Mouse (Mus musculus): ENCODE results near the gene Vmn1r17. TPM values are rescaled to one million over a fixed set of nuclear protein-coding genes. Genes with fewer than 3 reads are reported as not detected.

The Vmn1r17 gene
- polyA plus RNA-seq (2012; rRNA removed) = not detected in 2 replicates

GRCm38 (mm10) chr6:57363627-57364026 is at the start of gene Vmn1r17:
Gene Vmn1r17, minus strand, starts transcription at chr6:57363727.

DNA sequence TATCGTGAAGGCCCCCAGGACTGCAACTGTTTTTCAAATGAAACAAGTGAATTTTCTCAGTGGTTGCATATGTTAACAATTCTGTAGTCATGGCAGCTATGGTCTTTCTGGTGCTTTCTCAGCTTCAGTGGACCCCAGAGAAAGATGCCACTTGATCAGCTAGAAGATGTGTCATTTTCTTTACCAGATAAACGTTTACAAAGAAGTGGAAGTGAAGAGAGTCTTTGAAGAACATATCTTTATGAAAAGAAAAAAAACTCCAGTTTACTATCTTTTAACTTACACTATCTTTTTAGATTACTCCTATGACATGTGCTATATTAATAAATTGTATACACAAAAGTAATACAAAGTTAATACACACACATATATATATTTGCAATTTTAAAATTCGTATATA is 40.0 kb upstream of the Vmn1r17 start, which contains the start of gene Vmn1r19:
Vmn1r19 (plus strand) TSS at position 301 of the 400 bp plus-strand sequence.

DNA sequence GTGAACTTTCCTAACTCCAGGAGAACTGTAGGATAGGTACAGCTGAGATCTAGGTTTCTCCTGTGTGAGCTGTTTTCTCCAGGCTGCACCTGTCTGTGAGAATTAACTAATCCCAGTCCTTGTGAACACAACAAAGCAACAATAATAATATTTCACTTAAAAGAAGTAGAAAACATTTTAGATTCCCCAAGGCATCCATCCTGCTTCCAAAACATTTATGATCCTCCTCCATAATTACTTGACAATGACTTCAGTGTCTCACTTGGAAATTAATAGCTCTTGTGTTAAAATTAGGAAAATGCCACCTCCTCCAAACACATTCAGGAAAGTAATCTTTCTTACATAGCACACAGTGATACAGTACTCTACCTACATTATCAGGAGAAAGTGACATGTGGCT is 32.2 kb upstream of the Vmn1r17 start, which contains the start of gene Vmn1r18:
Vmn1r18 (minus strand) TSS at position 101 of the 400 bp plus-strand sequence.

DNA sequence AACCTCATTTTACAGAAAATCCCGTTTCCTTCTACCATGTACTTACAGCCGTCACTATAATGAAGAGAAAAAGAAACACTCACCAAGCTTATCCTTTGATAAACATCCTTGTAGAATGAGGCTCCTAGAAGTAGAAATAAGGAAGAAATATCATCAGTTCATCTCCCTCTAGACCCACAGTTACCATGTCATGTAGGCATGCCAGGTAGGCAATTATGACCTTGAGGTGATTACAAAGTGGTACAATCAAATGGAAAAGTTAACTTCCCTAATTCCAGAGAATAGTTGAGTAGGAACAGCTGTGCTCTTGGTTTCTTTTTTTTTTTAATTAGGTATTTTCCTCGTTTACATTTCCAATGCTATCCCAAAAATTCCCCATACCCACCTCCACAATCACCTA is 34.1 kb downstream of the Vmn1r17 start, which contains the start of gene Vmn1r16:
Vmn1r16 (minus strand) TSS at position 101 of the 400 bp plus-strand sequence.

Other genes starting within 250 kb of the Vmn1r17 start
- not detected in 2 replicates for gene Vmn1r11, start 230.3 kb downstream of the Vmn1r17 start, polyA plus RNA-seq (2012; rRNA removed)
- not detected in 2 replicates for gene Vmn1r12, start 206.8 kb downstream of the Vmn1r17 start, polyA plus RNA-seq (2012; rRNA removed)
- not detected in 2 replicates for gene Vmn1r13, start 160.4 kb downstream of the Vmn1r17 start, polyA plus RNA-seq (2012; rRNA removed)
- gene Vmn1r14, start 132.0 kb downstream of the Vmn1r17 start, polyA plus RNA-seq (2012; rRNA removed) = not detected in 2 replicates
- gene Vmn1r15, start 105.8 kb downstream of the Vmn1r17 start, polyA plus RNA-seq (2012; rRNA removed) = not detected in 2 replicates
- not detected in 2 replicates for gene Vmn1r16, start 34.2 kb downstream of the Vmn1r17 start, polyA plus RNA-seq (2012; rRNA removed)
- gene Vmn1r18, start 32.1 kb upstream of the Vmn1r17 start, polyA plus RNA-seq (2012; rRNA removed) = not detected in 2 replicates
- gene Vmn1r19, start 40.1 kb upstream of the Vmn1r17 start, polyA plus RNA-seq (2012; rRNA removed) = not detected in 2 replicates
- not detected in 2 replicates for gene Vmn1r20, start 65.2 kb upstream of the Vmn1r17 start, polyA plus RNA-seq (2012; rRNA removed)
- 5.9 and 6.1 TPM in 2 replicates for gene Ppm1k, start 171.7 kb upstream of the Vmn1r17 start, polyA plus RNA-seq (2012; rRNA removed)
- gene Herc6, start 217.3 kb upstream of the Vmn1r17 start, polyA plus RNA-seq (2012; rRNA removed) = 1.0 and 1.3 TPM in 2 replicates

Data from central nervous system, embryonic 18 days (tissue).